Mouse (Mus musculus): ENCODE results near the gene Usp36. TPM values are rescaled to one million over a fixed set of nuclear protein-coding genes. Genes with fewer than 3 reads are reported as not detected.

Usp36 gene
- polyA plus RNA-seq, 1 experiment = 11.5 TPM

GRCm38 (mm10) chr11:118285791-118286190 is 4.3 kb downstream of the Usp36 start:
- TF ChIP-seq CTCF (IDR thresholded peaks at IDR 0.05; ENCODE audit: extremely low read depth, insufficient read length, insufficient replicate concordance, low read depth, low read length) (no peak), POLR2A (IDR thresholded peaks at IDR 0.05; ENCODE audit: low read depth, low read length) (no peak)
- H3K27ac ChIP-seq (ENCODE audit: insufficient read depth, low read depth, low read length) = no peak overlapping the region
- H3K27me3 ChIP-seq (ENCODE audit: control insufficient read depth, insufficient read depth, low read length) = no peaks in the 10 kb centered on the region
- peaks cover 44% of the 10 kb centered on the region for H3K36me3 ChIP-seq (ENCODE audit: control insufficient read depth, insufficient read depth, low read length)
- H3K4me1 ChIP-seq (ENCODE audit: control insufficient read depth, insufficient read depth, insufficient read length, low read length) = peaks cover 9% of the 10 kb centered on the region; the same call in 1 of the 2 replicates
- 92% methylated on average over 13 of the region's 13 CpGs for WGBS
- H3K4me3 ChIP-seq (ENCODE audit: low read depth, low read length) = no peak overlapping the region

GRCm38 (mm10) chr11:118280218-118280617 is 9.8 kb downstream of the Usp36 start:
- Histone ChIP-seq H3K36me3 (ENCODE audit: control insufficient read depth, insufficient read depth, low read length) (peaks cover 78% of the 10 kb centered on the region), H3K4me1 (ENCODE audit: control insufficient read depth, insufficient read depth, insufficient read length, low read length) (no peaks in the 10 kb centered on the region), H3K27me3 (ENCODE audit: control insufficient read depth, insufficient read depth, low read length) (no peaks in the 10 kb centered on the region), H3K27ac (ENCODE audit: insufficient read depth, low read depth, low read length) (no peak overlapping the region), H3K4me3 (ENCODE audit: low read depth, low read length) (no peak overlapping the region)
- 95% methylated on average over 3 of the region's 3 CpGs for WGBS
- TF ChIP-seq CTCF (IDR thresholded peaks at IDR 0.05; ENCODE audit: extremely low read depth, insufficient read length, insufficient replicate concordance, low read depth, low read length) (no peak), POLR2A (IDR thresholded peaks at IDR 0.05; ENCODE audit: low read depth, low read length) (no peak)

GRCm38 (mm10) chr11:118276328-118276727 is 13.7 kb downstream of the Usp36 start:
- Histone ChIP-seq H3K4me3 (ENCODE audit: low read depth, low read length) (no peak overlapping the region), H3K36me3 (ENCODE audit: control insufficient read depth, insufficient read depth, low read length) (peaks cover 80% of the 10 kb centered on the region), H3K27ac (ENCODE audit: insufficient read depth, low read depth, low read length) (no peak overlapping the region), H3K4me1 (ENCODE audit: control insufficient read depth, insufficient read depth, insufficient read length, low read length) (no peaks in the 10 kb centered on the region), H3K27me3 (ENCODE audit: control insufficient read depth, insufficient read depth, low read length) (no peaks in the 10 kb centered on the region)
- 88% methylated on average over 7 of the region's 7 CpGs for WGBS
- TF ChIP-seq CTCF (IDR thresholded peaks at IDR 0.05; ENCODE audit: extremely low read depth, insufficient read length, insufficient replicate concordance, low read depth, low read length) = no peak
- TF ChIP-seq POLR2A (IDR thresholded peaks at IDR 0.05; ENCODE audit: low read depth, low read length) = no peak

GRCm38 (mm10) chr11:118275092-118275491 is 15.0 kb downstream of the Usp36 start:
- no peak overlapping the region for H3K27ac ChIP-seq (ENCODE audit: insufficient read depth, low read depth, low read length)
- WGBS = 85% methylated on average over 9 of the region's 9 CpGs
- peaks cover 82% of the 10 kb centered on the region for H3K36me3 ChIP-seq (ENCODE audit: control insufficient read depth, insufficient read depth, low read length)
- no peak for TF ChIP-seq CTCF (IDR thresholded peaks at IDR 0.05; ENCODE audit: extremely low read depth, insufficient read length, insufficient replicate concordance, low read depth, low read length)
- TF ChIP-seq POLR2A (IDR thresholded peaks at IDR 0.05; ENCODE audit: low read depth, low read length) = no peak
- H3K27me3 ChIP-seq (ENCODE audit: control insufficient read depth, insufficient read depth, low read length) = no peaks in the 10 kb centered on the region
- H3K4me1 ChIP-seq (ENCODE audit: control insufficient read depth, insufficient read depth, insufficient read length, low read length) = no peaks in the 10 kb centered on the region
- no peak overlapping the region for H3K4me3 ChIP-seq (ENCODE audit: low read depth, low read length)

- Histone ChIP-seq H3K36me3 (ENCODE audit: control insufficient read depth, insufficient read depth, low read length) (peaks cover 62% of the 10 kb centered on the region), H3K4me3 (ENCODE audit: low read depth, low read length) (no peak overlapping the region), H3K27ac (ENCODE audit: insufficient read depth, low read depth, low read length) (no peak overlapping the region), H3K27me3 (ENCODE audit: control insufficient read depth, insufficient read depth, low read length) (no peaks in the 10 kb centered on the region), H3K4me1 (ENCODE audit: control insufficient read depth, insufficient read depth, insufficient read length, low read length) (peaks cover 11% of the 10 kb centered on the region)
- no peak for TF ChIP-seq CTCF (IDR thresholded peaks at IDR 0.05; ENCODE audit: extremely low read depth, insufficient read length, insufficient replicate concordance, low read depth, low read length)
- TF ChIP-seq POLR2A (IDR thresholded peaks at IDR 0.05; ENCODE audit: low read depth, low read length) = no peak
- 93% methylated on average over 3 of the region's 3 CpGs for WGBS
Measured at GRCm38 (mm10) chr11:118269827-118270226, 20.2 kb downstream of the Usp36 start.

- Histone ChIP-seq H3K27ac (ENCODE audit: insufficient read depth, low read depth, low read length) (no peak overlapping the region), H3K4me3 (ENCODE audit: low read depth, low read length) (no peak overlapping the region), H3K27me3 (ENCODE audit: control insufficient read depth, insufficient read depth, low read length) (no peaks in the 10 kb centered on the region), H3K36me3 (ENCODE audit: control insufficient read depth, insufficient read depth, low read length) (peaks cover 58% of the 10 kb centered on the region), H3K4me1 (ENCODE audit: control insufficient read depth, insufficient read depth, insufficient read length, low read length) (peaks cover 14% of the 10 kb centered on the region)
- WGBS = 84% methylated on average over 7 of the region's 7 CpGs
- TF ChIP-seq POLR2A (IDR thresholded peaks at IDR 0.05; ENCODE audit: low read depth, low read length) (no peak), CTCF (IDR thresholded peaks at IDR 0.05; ENCODE audit: extremely low read depth, insufficient read length, insufficient replicate concordance, low read depth, low read length) (no peak)
Measured at GRCm38 (mm10) chr11:118266666-118267046, 23.4 kb downstream of the Usp36 start.

- no peak overlapping the region for H3K4me3 ChIP-seq (ENCODE audit: low read depth, low read length)
- H3K27ac ChIP-seq (ENCODE audit: insufficient read depth, low read depth, low read length) = peak overlapping the region; percentile 52
- whole genome bisulfite sequencing = 84% methylated on average over 10 of the region's 10 CpGs
- TF ChIP-seq CTCF (IDR thresholded peaks at IDR 0.05; ENCODE audit: extremely low read depth, insufficient read length, insufficient replicate concordance, low read depth, low read length) (no peak), POLR2A (IDR thresholded peaks at IDR 0.05; ENCODE audit: low read depth, low read length) (no peak)
- no peaks in the 10 kb centered on the region for H3K27me3 ChIP-seq (ENCODE audit: control insufficient read depth, insufficient read depth, low read length)
- peaks cover 14% of the 10 kb centered on the region for H3K4me1 ChIP-seq (ENCODE audit: control insufficient read depth, insufficient read depth, insufficient read length, low read length)
- peaks cover 59% of the 10 kb centered on the region for H3K36me3 ChIP-seq (ENCODE audit: control insufficient read depth, insufficient read depth, low read length)
Measured at GRCm38 (mm10) chr11:118266044-118266665, 23.9 kb downstream of the Usp36 start.

Measured in small intestine, adult 2 months (tissue).